Mouse (Mus musculus) layer of hippocampus, adult 9-10 months (tissue): ENCODE data around the gene Rgs14.
A peak's percentile ranks its signal among the peaks of the same experiment; 100 is the strongest.

Experiments used
- DNase-seq: peaks from one replicate; pipeline ENCODE4 v3.0.0; 2022; ENCODE audit warnings: low spot score

The Rgs14 gene

DNA sequence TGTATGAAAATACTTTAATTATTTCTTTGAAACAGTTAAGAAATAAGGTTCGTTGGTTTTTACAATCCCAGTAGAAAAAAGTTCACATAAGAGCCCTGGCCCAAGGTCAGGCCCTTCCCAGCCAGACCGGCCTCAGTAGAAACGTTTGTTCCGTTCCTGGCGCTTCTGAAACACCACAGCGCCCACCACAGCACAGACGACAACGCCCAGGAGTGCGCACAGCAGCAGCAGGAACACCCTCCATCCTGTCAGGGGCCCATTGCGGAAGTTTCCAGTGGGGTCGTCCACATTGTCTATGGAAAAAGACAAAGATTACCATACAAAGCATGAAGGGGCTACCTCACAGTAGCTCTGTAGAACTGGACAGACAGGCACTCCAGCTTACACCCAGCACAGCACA is 22.8 kb upstream of the Rgs14 start:
- DNase-seq: no peak

DNA sequence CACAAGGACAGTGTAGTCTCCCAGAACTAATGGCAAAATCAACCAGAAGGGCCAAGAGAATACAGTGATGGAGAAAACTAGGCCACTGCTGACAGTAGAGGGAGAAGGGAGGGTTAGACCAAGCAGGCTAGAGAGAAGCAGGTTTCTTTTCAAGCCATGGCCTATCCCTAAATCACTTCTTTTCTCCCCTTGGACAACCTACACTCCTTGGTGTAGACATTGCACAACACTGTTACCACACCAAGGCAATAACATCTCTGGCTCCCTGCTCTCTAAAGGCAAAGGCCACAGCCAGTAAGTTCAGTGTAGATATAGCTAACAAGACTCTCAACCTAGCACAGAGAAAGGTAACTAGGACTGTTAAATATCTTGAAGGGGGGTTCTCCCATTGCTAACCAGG is 8.4 kb upstream of the Rgs14 start:
- no peak for DNase-seq

DNA sequence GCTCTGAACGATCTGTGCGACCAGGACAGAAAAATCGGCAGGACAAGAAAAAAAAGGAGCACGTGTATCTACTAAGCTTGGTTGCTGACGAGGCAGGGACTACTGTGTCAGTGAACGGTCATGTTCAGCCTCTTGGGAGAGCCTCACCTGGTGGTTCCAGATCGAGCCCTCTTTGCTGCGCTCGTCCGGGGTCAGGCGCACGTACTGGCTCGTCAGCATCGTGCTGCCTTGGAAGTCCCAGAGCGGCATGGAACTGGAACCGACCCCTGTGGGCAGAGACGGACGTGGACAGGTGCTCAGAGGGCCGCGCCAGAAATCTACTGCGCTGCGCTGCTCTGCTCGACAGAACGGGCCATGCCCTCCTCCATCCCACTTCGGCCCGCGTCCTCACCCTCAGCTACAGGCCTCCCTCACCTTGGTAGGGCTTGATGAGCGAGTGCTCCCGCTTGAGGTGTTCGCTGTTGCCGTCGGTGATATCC is 7.5 kb upstream of the Rgs14 start:
- DNase-seq: no peak

DNA sequence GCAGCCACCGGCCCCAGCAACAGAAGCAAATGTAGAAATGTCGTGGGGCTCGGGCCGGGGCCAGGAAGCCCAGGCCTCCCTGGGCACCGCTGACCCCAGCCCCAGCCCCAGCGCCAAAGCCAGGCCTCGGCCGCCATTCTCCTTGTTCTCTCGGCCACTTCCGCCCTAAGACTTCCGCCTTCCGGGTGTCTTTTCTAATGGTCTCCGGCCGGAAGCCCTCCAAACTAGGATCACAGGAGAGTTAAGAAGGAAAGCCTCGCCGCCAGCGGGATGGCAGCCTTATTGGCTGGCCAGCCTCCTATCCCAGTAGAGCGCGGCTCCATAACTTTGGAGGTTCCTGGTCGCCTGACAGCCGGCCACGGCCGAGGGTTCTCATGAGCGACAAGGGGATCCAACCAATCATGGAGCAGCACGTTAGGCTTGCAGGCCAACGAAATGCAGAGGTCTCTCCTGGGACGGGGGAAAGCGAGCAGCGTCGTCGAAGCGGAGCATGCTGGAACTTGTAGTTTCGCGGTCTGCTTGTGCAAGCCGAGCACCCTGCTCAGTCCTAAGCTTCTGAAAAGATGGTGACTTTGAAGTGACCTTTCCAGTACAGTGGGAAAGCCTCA is 7.0 kb upstream of the Rgs14 start, which contains the start of gene Lman2:
Gene Lman2 (minus strand): TSS at position 331 of the 608 bp plus-strand sequence.
- peak; percentile 97 for DNase-seq

DNA sequence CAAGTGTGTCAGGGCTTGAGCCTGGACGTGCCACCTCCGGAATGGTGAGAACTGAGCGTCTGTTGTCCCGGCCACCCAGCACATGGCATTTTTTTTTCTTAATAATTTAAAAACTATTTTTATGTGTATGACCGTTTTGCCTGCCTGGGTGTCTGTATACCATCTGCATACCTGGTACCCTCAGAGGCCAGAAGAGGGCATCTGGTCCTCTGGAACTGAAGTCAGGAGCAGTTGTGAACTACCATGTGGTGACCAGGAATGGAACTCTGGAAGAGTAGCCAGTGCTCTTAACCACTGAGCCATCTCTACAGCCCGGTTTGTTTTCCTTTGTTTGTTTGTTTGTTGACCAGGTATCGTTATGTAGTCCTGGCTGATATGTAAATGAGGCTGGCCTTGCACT is 1.1 kb upstream of the Rgs14 start:
- DNase-seq: no peak

DNA sequence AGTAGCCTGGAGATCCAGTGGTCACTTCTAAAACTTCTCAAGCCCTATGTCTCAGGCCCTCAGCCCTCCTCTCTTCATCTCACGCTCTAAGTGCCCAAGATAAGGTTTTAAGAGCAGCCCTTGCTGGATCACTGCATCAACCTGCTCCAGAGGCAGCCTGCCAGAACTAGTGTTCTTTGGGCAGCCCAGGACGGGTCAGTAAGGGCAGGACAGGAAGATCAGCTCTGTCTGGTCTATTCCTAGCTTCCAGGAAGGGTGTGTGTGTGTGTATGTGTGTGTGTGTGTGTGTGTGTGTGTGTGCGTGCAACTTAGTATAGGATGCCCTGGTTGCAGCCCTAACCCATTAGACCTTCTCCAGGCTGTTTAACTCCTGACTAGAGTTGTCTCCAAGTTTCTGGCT is 702 bp downstream of the Rgs14 start:
- no peak for DNase-seq

DNA sequence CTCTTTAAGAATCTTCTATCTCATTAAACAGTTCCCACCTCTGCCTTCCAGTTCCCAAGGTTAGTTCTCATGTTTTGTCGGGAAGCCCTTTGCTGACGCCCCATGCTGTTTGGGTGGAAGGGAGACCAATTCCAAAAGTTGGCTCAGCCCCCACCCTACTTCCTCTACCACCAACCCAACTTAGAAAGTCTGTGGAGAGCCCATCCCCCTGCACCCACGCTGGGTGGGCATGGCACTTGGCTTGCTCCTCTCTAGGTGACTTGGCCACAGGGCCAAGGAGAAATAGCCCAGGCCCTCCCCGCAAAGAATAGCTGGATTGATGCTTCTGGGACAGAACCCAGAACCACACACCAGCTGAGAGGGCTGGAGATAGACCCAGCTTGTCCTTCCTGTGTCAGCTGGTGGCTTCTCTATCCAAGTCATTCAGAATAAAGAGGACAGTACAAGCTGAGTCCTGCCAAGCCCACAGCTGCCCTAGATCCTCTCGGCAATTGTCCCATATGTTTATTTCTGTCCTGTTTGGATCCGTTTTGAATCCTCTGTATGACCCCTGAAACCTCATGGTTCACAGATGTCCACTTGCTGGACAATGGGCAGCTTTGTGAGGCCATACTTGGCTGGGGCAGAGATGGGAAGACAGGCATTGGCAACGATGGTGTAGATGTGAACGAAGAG is 1.6 kb downstream of the Rgs14 start:
- DNase-seq: peak; percentile 66

DNA sequence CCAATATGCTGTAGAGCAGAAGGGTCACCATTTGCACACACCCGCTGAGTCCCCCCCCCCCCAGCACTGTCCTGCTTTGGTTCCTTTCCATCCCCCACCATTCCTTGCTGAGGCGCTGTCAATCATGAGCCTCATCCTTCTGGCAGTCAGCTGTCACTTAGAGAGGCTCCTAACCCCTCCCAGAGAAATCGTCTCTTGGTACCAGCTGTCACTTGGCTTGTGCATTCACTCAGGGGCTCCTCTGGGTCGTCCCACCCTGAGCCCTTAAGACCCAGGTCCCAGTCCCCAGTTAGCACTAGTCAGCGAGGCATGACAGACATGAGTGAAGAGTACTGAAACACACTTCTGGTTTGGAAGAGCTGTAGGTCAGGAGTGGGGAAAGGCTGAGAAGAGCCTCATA is 2.2 kb downstream of the Rgs14 start:
- no peak for DNase-seq

DNA sequence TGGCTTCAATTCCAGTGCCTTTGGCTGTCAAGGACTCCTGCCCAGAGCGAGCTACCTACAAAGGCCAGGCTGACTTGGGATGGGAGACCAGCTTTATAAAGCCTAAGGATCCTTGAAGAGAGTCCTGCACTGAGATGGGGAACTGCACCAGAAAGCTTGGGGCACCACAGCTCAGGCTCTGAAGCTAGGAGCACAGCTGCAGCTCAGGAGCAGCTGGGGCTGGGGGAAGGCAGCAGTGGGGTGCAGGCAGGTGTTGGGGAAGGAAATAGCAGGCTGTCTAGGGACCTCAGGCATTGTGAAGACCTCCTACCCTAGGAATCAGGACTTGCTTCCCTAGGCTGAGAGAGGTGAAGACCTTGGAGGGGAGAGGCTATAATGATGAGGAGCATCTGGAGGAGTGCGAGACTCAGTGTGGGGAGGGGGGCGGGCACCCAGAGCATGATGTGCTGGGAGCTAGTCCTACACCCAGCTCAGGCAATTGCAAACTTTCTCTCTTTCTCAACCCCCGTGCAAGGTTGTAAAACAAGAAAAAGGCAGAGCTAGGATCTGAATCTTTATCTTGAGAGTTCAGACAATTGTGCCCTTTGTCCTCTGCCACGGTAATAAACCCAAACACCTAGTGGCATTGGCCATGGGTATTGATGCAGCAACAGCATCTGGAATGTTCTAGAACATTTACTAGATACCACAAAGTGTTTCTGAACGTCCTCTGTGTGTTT is 4.8 kb downstream of the Rgs14 start:
- DNase-seq: no peak

DNA sequence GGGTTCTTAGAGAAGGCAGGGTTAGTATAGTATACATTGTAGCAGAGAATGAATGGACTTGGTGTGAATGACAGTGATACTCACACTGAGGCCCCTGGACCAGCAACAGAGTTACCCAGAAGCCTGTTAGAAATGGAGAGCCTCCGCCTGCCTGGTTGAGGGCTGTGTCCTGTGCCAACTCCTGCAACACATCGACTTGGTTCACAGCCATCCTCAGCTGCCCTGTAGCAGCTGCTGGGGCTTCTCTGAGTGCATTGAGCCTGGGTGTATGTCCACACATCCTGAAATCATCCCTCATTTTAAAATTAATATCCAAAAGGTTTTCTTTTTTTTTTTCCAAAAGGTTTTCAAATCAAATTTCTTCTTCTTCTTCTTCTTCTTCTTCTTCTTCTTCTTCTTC is 6.3 kb downstream of the Rgs14 start:
- no peak for DNase-seq

DNA sequence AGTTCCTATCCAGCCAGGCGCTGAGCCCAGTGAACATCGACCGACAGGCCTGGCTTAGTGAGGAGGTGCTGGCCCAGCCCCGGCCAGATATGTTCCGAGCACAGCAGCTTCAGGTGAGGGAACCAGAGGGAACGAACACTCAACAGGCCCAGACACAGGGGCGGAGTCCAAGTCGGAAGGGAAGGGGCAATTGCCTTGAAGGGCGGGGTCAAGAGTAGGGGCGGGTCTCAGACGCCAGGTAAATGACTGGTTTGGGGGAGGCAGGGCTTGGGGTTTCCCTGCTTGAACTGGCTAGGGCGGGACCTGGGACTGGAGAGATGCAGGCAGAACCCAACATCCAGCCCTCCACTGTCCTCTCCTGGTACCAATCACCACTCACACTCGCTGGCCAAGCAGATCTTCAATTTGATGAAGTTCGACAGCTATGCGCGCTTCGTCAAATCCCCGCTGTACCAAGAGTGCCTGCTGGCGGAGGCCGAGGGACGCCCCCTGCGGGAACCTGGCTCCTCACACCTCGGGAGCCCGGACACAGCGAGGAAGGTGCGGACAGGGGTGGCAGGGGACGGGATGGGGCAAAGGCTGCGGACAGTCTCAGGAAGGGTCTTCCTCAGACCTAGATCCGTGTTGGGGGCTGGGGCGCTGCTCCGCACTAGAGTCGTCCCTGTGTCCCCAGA is 9.5 kb downstream of the Rgs14 start:
- DNase-seq: no peak

DNA sequence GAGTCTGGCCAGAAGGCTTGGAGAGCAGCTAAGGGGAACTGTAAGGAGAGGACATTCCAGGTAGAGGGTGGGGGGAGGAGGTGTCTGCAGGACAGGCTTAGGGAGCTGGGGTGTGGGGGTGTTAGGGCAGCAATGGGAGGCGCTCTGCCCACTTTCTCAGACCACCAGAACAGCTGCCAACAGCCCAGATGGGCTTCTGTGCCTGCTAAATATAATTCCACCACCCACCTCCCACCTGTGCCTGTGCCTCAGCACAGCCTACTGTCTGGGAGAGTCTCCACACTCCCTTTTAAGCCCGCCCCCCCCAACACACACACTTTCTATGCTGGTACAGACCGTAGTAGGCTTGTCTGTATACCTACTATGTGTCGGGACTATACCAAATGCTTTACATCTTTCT is 12.3 kb downstream of the Rgs14 start:
- DNase-seq: no peak

DNA sequence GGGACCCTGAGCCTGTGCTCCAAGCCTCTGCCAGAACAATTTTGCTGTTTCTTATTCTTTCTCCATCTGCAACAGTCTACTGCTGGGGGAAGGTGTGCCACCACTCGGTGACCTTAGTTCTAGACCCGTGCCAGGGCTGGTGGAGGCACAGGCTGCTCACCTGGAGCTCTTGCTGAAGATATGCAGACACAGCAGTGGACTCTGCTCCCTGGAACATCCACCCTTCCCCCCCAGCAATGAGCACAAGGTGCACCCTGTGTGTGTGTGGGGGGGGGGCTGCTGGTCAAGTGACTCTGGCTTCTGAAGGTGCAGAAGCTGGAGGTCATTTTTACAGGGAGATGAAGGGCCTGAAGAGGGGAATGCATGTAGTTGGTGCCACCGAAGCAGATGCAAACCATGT is 21.1 kb downstream of the Rgs14 start:
- DNase-seq: no peak

DNA sequence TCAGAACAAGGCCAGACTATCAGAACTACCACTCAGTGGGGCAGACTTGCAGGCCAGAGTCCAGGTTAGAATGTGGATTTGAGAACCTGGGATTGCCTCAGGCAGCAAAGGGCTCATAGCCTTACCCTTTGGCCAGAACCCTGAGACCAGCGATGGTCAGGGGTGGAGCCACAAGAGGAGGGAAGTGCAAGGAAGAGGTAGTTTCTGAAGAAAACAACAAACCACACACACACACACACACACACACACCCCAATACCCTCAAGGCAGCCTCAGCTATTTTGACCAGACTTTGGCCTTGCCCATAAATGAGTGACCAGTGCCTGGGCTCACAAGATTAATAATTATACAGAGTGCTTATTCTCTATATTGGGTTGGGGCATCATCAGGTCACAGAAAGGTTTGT is 22.1 kb downstream of the Rgs14 start:
- DNase-seq: no peak

DNA sequence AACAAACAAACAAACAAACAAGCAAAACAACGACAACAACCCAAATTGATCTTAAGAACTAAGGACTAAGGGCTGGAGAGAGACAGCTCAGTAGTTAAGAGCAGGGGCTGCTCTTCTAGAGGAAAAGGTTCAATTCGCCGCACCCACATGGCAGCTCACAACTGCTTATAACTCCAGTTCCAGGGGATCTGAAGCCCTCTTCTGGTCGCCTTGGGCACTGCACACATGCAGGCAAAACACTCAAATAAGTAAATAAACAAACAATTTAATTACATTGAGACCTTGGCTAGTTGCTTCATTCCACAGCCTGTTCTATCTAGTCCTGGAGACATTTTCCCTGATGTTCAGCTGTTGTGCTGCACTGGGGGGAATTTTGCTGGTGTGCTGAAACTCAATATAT is 23.4 kb downstream of the Rgs14 start:
- no peak for DNase-seq

DNA sequence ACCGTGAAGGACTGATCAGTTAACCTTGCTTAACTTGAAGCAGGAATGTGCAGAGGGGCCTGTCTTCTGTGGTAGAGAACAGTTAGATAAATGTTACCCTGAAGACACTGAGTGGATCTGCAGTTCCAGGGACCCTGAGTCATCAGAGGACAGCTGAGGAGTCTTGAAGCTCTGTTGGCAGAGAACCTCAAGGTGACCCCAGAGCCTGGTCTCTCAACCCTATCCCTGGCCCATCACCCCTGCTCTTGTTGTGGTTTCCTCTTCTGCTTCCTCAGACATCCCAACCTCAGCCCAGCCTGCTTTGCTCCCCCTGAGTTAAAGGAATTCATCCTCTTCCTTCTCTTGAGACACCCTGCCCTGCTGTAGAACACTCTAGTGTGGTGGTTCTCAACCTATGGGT is 28.6 kb downstream of the Rgs14 start, which contains the start of gene Slc34a1:
Gene Slc34a1 (plus strand): TSS at position 100 of the 400 bp plus-strand sequence.
- no peak for DNase-seq

DNA sequence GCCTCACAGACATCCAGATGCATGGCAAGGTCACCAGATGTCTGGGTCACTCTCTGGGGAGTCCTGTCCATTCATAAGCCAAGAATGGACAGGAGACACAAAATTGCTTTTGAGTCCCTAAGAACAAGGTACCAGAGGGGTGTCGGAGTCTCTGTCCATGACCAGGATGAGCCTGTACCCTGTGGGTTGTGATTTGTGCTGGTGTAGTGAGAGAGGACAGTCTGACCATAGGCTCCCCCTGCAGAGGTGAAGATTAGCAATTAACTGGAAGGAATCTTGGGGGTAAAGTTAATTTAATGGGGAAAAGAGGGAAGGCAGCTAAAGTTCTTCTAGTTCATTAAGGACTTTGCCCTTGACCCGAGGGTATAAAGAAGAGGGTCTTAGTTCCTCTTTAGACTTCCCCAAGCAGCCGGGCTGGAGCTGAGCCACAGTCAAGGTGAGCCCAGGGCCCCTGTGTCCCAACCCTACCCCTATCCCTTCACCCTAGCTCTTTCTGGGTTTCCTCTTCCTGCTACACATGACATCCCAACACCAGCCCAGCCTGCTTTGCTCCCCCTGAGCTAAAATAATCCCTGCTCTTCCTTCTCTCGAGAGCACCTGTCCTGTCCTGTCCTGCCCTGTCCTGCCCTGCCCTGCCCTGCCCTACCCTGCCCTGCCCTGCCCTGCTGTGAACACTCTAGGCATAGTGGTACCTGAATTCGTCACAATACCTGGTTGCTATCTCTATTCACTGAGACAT is 29.9 kb downstream of the Rgs14 start:
- DNase-seq: no peak

DNA sequence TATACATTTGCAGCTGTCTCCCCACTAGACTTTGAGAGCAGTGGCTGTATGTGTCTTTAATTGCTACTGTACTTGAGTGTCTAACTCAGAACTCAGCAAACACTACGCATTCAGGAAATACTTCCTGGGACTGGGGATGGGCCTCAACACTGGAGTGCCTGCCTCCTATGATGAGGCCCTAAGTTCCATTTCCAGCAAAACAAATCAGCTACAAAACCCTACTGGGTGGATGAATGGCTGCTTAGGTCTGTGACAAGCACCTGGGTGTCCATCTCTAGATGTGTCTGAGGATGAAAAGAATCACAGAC is 30.5 kb downstream of the Rgs14 start:
- no peak for DNase-seq

DNA sequence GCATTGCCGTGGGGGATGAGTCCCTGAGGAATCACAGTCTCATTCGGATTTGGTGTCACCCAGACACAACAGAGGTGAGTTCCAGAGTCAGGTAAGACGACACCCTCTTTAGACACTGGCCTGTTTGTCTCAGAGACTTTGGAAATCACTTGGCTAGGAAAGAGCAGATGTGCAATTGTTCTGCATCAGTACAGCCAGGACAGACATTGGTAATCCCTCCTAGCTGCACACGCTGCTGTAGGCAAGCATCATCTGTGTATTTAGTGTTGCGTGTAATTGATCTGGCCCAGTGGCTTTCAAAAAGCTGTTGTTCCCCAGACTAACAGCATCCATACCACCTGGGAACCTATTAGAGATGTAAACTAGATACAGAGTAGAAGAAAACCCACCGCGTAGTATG is 33.7 kb downstream of the Rgs14 start:
- no peak for DNase-seq

DNA sequence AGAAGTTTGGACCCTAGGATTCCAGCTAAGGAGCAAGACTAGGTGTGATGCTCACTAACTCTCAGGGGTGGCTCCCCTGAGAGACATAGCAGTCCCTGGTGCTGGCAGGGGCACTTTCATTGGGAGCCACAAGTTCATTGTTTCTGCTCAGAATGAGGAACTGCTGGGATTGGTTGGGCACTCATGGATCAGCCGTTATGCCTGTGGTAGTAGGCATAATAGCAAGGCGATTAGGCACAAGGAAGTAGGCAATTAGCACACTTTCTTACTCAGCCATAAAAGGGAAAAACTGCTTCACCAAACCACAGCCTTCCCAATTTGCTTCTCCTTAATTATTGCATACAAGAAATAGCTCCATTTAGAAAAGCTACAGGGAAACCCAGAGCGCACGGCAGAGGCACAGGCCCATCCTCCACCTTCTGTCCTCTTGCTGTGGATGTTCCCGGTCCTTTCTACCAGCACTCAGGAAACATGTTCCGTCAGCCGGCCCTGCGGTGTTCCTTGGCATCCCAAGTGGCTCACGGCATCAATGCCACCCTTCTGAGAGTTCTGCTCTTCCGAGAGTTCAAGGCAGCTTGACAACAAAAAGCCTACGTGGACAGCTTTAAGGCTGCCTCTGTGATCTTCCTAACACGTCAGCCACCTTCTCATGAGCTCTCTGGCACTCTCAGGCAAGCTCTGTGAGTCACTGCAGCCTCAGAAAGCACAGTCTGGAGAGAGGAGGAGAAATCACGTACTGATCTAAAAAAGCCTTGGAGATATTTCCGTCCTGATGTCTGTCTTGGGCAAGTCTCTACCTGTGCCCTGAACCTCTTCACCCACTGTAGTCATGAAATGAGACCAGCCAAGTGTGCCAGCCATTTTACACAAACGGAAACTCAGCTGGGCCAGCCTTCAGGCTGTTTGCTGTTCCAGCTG is 34.7 kb downstream of the Rgs14 start:
- DNase-seq: no peak
